Mouse (Mus musculus): ENCODE results near the gene Rabl6. TPM values are rescaled to one million over a fixed set of nuclear protein-coding genes. Genes with fewer than 3 reads are reported as not detected.
"Not testable (repeated sequence)": the region's sequence is repeated elsewhere in the genome, so short reads cannot be mapped to it uniquely, and the experiment has no call there.

Gene Rabl6
- polyA plus RNA-seq, 1 experiment = 87.9 TPM

- TF ChIP-seq CTCF (IDR thresholded peaks at IDR 0.05; ENCODE audit: borderline replicate concordance, extremely low read depth, insufficient read depth, insufficient read length) (no peak), POLR2A (IDR thresholded peaks at IDR 0.05; ENCODE audit: borderline replicate concordance, extremely low read depth, insufficient read depth, insufficient read length, poor library complexity, severe bottlenecking) (no peak)
- DNase-seq (ENCODE audit: low read depth) = no peak
Observed at GRCm38 (mm10) chr2:25556296-25556695, 52.0 kb downstream of the Rabl6 start.

GRCm38 (mm10) chr2:25555479-25555878 is 52.8 kb downstream of the Rabl6 start:
- not testable (repeated sequence) for DNase-seq (ENCODE audit: low read depth)

DNA sequence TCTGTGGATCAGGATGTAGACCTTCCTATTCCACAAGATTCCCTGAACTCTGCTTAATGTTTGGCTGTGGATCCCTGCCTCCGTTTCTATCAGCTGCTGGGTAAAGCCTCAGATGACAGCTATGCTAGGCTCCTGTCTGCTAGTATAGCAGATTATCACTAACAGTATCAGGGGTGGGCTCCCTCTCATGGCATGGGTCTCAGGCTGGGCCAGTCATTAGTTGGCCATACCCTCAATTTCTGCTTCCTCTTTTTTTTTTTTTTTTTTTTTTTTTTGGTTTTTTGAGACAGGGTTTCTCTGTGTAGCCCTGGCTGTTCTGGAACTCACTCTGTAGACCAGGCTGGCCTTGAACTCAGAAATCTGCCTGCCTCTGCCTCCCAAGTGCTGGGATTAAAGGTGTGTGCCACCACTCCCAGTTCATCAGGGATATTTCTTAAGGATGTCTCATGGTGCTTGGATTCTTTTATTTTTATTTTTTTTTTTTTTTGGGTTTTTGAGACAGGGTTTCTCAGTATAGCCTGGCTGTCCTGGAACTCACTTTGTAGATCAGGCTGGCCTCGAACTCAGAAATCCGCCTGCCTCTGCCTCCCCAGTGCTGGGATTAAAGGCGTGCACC is 55.0 kb downstream of the Rabl6 start:
- not testable (repeated sequence) for DNase-seq (ENCODE audit: low read depth)

DNA sequence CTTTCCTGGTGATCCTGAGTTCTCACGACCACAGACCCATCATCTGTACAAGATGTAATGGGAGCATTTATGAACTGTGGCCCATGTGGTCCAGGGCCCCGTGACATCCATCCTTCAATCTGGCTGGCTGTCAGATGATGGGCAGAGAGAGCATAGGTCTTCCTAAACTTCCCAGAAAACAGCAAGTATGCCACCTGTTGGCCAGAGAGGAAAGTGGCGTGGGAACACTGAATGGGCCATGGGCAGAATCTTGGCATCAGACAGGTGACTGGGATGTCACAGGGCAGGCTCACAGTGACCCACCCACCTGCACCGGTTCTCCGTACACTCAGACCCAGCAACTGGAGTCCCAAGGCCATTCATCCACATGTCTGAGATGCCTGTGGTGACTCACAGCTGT is 57.1 kb downstream of the Rabl6 start:
- TF ChIP-seq CTCF (IDR thresholded peaks at IDR 0.05; ENCODE audit: borderline replicate concordance, extremely low read depth, insufficient read depth, insufficient read length) (peak; percentile 62; the same call in 1 of the 2 replicates), POLR2A (IDR thresholded peaks at IDR 0.05; ENCODE audit: borderline replicate concordance, extremely low read depth, insufficient read depth, insufficient read length, poor library complexity, severe bottlenecking) (no peak)
- peak; percentile 23 for DNase-seq (ENCODE audit: low read depth)

DNA sequence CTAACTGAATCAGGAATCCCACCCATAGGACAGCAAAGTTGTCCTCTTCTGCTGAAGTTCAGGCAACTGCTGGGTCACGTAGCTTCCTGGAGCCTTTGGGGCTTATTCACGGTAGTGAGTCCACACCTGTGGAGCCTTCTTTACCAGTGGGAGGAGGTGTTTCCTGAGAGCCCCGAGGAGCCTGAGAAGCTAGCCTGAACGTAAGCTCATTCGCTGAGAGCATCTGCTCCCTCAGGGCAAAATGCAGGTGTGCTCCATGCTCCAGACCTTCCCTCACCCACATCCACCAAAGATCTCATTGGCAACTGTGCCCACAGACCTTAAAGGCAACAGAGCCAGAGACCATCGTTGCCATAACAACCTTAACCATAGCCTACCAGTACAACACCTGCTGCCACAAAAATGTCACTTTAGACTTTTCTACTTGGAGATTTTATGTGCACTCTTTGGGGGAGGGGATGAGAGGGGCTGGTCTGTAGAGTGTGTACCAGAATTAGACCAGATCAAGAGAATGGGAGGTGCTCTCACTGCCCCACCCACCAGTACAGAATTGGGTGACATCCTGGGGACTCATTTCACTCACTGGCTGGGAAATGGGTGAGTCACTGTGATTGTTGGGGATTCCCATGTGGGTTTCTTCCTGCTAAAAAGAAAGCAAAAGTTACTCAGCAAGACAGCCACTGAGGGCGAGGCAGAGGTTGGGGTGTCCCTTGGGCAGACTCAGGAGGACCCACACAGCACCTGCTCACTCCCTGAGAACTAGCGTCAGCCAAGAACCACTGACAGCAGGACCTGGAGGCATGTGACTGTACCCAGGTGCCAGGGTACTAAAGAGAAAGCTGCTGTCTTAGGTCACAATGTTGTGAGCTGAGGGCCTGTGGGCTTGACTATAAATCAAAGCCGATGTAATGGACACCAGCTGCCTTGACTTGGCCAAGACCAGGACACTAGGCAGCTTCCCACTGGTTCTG is 59.0 kb downstream of the Rabl6 start:
- no peak for DNase-seq (ENCODE audit: low read depth)
- no peak for TF ChIP-seq POLR2A (IDR thresholded peaks at IDR 0.05; ENCODE audit: borderline replicate concordance, extremely low read depth, insufficient read depth, insufficient read length, poor library complexity, severe bottlenecking)
- TF ChIP-seq CTCF (IDR thresholded peaks at IDR 0.05; ENCODE audit: borderline replicate concordance, extremely low read depth, insufficient read depth, insufficient read length) = no peak

- peak; percentile 48; the same call in 1 of the 2 replicates for TF ChIP-seq POLR2A (IDR thresholded peaks at IDR 0.05; ENCODE audit: borderline replicate concordance, extremely low read depth, insufficient read depth, insufficient read length, poor library complexity, severe bottlenecking)
- no peak for TF ChIP-seq CTCF (IDR thresholded peaks at IDR 0.05; ENCODE audit: borderline replicate concordance, extremely low read depth, insufficient read depth, insufficient read length)
- DNase-seq (ENCODE audit: low read depth) = peak; percentile 100
Observed at GRCm38 (mm10) chr2:25546811-25547491, 61.4 kb downstream of the Rabl6 start, which contains the start of gene Traf2. TSS of gene Traf2 (minus strand) at chr2:25546940.

- DNase-seq (ENCODE audit: low read depth) = no peak
- TF ChIP-seq POLR2A (IDR thresholded peaks at IDR 0.05; ENCODE audit: borderline replicate concordance, extremely low read depth, insufficient read depth, insufficient read length, poor library complexity, severe bottlenecking) (no peak), CTCF (IDR thresholded peaks at IDR 0.05; ENCODE audit: borderline replicate concordance, extremely low read depth, insufficient read depth, insufficient read length) (no peak)
Observed at GRCm38 (mm10) chr2:25545996-25546810, 62.1 kb downstream of the Rabl6 start.

DNA sequence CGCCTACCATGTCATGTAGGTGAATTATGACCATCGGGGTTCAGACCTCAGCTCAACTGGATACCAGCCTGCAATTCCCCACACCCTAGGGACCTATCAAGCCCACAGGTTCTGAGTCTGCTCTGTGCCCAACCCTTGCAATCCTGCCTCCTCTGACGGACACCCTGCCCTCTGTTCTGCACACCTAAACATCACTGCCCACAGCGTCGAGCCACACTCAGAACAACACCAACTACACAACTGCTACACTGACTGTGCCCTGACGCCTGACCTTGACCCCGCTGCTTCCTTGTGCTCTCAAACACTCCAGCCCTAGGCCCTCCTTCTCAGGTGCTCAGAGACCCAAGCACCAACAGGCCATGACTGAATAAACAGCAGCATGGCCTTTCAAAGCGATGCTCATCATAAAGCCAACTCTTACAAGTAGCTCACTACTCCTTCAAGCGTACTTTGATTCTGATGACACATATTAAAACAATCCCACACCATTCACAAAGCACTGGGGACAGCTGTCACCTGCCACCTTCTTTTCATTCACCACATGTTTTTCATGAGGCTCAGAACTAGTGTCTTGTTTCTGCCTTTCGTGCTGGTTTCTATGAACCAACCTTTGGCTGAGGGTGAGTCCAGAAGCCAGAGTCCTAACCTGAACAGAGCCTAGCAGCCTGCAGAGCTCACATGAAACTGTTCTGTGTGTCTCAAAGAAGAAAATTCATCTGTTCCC is 66.5 kb downstream of the Rabl6 start:
- TF ChIP-seq CTCF (IDR thresholded peaks at IDR 0.05; ENCODE audit: borderline replicate concordance, extremely low read depth, insufficient read depth, insufficient read length) = no peak
- TF ChIP-seq POLR2A (IDR thresholded peaks at IDR 0.05; ENCODE audit: borderline replicate concordance, extremely low read depth, insufficient read depth, insufficient read length, poor library complexity, severe bottlenecking) = no peak

GRCm38 (mm10) chr2:25540541-25540948 is 67.8 kb downstream of the Rabl6 start:
- no peak for TF ChIP-seq POLR2A (IDR thresholded peaks at IDR 0.05; ENCODE audit: borderline replicate concordance, extremely low read depth, insufficient read depth, insufficient read length, poor library complexity, severe bottlenecking)
- no peak for TF ChIP-seq CTCF (IDR thresholded peaks at IDR 0.05; ENCODE audit: borderline replicate concordance, extremely low read depth, insufficient read depth, insufficient read length)
- no peak for DNase-seq (ENCODE audit: low read depth)

More for the DNA sequence above, 66.5 kb downstream of the Rabl6 start:
- DNase-seq (ENCODE audit: low read depth) = no peak

GRCm38 (mm10) chr2:25536531-25536930 is 71.8 kb downstream of the Rabl6 start:
- no peak for DNase-seq (ENCODE audit: low read depth)
- TF ChIP-seq CTCF (IDR thresholded peaks at IDR 0.05; ENCODE audit: borderline replicate concordance, extremely low read depth, insufficient read depth, insufficient read length) = no peak
- no peak for TF ChIP-seq POLR2A (IDR thresholded peaks at IDR 0.05; ENCODE audit: borderline replicate concordance, extremely low read depth, insufficient read depth, insufficient read length, poor library complexity, severe bottlenecking)

Measured in brain, embryonic 14.5 days (tissue).